Mouse (Mus musculus) adrenal gland, postnatal 25 days (tissue): Measurements from ENCODE around the gene Cngb1. TPM values are rescaled to one million over a fixed set of nuclear protein-coding genes. Genes with fewer than 3 reads are reported as not detected.
A peak's percentile ranks its signal among the peaks of the same experiment; 100 is the strongest.
"Not testable (repeated sequence)": the region's sequence is repeated elsewhere in the genome, so short reads cannot be mapped to it uniquely, and the experiment has no call there.

Experiments
- DNase-seq: peaks from one replicate; pipeline ENCODE4 v3.0.0; 2021; ENCODE audit warnings: mixed read lengths
- total RNA-seq: library from RNA; stranded (reverse); gene quantifications from 2 replicates; pipeline ENCODE4 v1.2.3, GENCODE M21; 2021

The Cngb1 gene
- total RNA-seq, 1 experiment from 2014 or later = 0.52 TPM

DNA sequence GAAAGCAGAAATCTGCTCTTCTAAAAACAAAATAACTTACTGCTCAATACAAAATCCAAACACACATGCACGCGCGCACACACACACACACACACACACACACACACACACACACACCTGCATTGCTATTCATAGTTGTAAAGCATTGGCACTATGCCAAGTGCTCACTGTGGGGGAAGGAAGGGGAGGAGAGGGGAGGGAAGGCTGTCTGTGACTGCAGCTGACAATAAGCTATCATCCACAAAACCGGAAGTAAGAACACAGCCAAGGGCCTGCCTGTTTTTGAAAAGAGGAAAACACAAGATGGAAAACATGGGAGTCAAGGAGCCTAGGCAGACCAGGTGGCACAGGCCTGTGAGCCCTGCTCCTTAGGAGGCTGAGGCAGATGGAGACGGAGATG is 61.2 kb downstream of the Cngb1 start:
- DNase-seq = no peak

GRCm38 (mm10) chr8:95243853-95244252 is 62.5 kb downstream of the Cngb1 start:
- DNase-seq = no peak

- DNase-seq = peak; percentile 51
Observed at GRCm38 (mm10) chr8:95242826-95243571, 63.4 kb downstream of the Cngb1 start.

DNA sequence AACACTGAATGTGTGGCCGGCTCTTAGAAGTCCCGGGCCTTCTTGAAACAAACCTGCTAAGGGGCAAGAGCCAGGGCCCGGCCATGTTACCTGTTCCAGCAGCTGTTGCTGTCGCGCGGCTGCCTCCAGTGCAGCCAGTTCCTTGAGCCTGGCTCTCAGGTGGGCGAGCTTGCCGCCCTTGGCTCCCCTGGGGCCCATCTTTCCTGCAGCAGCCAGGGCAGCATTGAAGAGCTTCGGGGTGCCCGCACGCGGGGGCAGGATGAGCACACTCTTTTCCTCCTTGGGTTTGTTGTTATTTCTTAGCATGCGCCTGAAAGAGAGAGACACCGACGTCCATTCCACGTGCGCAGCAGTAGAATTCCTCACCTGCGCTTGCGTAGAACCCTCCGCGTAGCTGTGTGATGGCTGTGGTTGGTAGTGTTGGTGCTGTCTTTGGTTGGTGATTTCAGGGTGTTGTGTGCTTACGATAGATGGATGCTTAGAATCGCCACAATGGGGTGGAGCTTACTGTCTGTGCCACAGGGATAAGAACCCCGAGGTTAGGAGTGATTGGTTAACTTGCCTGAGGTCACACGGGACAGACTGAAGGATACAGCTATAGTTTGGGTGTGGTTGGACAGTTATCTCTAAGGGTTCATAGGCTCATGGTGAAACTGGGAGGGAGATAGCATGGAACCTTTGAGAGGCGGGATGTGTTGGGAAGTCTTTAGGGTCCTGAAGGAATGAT is 64.1 kb downstream of the Cngb1 start:
- no peak for DNase-seq

DNA sequence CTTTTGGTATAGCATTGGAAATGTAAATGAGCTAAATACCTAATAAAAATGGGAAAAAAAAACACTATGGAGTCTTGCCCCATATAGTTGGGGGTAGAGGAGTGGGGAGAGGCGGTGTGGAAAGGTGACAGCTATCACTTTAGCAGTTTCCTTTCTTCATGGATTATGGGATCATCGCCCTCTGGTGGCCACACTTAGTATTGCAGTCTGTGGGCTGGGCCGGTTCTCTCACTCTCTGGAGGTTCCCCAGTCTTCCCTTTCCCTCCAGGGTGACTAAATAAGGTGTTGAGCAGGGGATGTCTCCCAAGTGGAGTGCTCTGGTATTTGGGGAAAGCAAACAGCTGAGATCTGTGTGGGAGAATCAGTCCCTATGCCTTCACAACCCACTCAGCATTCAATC is 70.7 kb downstream of the Cngb1 start:
- DNase-seq = peak; percentile 80

DNA sequence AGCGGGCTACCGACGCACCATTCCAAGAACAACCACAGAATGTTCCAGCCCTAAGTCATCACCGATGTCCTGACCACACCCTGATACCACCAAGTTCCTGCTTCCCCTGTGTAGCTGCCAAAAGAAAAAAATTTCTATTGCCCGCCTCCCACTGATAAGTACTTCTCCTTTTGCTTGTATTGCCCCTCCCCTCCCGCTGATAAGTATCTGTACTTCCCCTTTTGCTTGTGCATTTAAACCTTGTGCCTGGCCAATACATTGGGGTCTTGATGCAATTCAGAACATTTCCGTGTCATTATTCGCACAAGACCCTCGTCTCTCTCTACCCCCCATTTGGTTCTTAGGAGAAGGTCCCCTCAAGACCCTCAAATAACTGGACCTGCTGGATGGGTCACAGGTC is 76.3 kb downstream of the Cngb1 start:
- DNase-seq = not testable (repeated sequence)

- no peak for DNase-seq
Observed at GRCm38 (mm10) chr8:95227151-95227468, 79.3 kb downstream of the Cngb1 start.

DNA sequence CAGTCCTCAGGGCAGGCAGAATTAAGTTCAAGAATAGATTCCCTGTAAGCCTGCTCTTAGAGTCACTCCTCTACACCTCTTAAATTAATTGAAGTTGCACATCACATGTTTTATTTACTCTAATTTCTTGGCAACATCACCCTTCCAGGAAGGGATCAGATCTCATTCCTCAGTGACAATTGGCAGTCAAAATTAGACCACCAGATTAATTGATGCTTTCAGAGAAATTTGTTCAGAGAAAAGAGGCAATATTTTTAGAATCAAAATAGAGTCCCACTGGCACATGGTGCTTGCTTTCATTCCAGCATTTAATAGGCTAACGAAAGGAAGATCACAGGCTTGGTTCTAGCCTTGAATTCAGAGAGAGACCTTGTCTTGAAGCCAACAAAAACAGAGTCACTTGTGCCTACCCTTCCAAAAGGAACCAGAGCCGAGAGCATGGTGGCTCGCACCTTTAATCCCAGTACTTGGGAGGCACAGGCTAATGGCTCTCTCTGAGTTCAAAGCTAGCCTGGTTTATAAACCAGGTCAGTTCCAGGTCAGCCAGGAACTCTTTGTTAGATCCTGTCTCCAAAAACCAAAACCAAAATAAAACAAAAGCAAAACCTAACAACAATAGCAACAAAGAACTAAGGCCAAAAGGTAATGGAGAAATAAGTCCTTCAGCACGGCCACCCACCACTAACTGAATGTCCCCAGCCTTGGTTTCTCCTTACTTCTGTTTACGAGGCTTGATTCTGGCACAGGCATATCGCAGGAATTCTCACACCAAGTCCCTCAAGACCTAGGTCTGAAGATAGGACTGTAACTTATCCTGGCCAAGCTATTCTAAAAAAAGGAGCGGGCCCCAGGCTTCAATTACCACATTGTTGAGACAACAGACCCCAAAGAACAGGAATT is 79.9 kb downstream of the Cngb1 start:
- no peak for DNase-seq

DNA sequence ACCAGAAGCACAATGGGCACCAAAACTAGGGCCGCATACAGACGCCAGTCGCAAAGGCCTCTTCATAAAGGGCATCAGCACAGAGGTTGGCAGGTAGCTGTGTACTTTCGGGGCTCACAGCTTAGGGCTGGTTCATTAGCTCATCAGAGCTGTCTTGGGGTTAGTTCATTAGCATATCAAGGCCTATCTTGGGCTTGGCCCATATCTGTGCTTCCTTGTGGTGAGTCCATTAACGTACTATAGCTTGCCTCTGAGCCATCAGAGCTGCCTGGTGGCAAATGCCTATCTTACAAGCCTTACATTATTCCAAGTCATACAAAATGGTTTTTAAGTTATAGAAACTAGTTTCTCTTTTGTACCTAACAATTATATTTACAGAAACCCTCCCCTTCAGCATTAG is 82.4 kb downstream of the Cngb1 start:
- DNase-seq = no peak

DNA sequence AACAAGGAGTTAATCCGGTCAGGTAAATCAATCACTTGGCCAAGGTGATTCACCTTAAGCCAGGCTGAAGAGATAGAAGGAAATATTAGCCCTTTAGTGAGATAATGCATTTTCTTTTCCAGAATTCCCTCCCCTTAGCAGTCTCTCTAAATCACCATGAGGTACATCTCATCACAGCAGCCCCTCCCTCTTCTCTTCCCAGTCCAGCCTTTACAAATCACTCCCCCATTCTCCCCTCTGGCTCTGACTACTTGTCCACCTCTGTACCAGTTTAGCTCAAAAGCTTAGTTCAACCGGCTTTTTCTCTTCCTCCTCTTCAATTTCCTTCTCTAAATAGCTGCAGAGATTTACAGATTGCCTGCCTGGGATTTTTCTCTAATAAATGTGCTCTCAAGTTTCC is 85.3 kb downstream of the Cngb1 start:
- no peak for DNase-seq

DNA sequence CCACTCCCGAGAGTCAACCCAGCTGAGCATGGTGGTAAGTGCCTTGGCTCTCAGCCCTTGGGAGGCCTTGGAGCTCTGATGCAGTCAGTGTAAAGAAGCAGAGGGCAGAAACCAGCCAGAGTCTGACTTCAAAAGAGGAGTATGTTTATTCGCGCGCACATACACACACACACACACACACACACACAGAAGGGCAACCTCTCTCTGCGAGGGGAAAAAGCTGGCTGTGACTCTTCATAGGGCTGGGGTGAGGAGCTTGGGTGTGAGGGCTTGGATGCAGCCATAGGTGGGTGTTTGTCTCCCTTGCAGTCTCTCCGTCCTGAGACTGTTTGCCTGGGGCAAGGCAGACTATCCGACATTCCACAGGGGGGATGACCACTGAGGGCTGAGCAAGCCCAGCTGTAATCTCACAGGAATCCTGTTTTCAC is 85.8 kb downstream of the Cngb1 start:
- DNase-seq = no peak

DNA sequence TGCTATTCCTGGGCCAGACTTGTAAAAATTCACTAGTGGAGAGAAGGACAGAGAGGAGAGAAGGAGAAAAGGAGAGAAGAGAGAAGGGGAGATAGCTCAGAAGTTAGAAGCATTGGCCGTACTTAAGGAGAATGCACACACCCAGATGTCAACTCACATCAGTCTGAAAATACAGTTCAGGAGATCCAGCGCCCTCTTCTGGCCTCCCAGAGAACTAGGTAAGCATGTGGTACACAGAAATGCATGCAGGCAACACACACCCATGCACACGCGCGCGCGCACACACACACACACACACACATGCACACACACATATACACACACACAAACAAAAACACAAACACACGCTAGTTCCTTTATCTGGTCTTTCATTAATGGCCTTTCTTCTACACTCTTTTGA is 86.8 kb downstream of the Cngb1 start:
- DNase-seq = no peak

- DNase-seq = no peak
Observed at GRCm38 (mm10) chr8:95215709-95216360, 90.5 kb downstream of the Cngb1 start.

GRCm38 (mm10) chr8:95209924-95210323 is 96.5 kb downstream of the Cngb1 start:
- peak; percentile 56 for DNase-seq

DNA sequence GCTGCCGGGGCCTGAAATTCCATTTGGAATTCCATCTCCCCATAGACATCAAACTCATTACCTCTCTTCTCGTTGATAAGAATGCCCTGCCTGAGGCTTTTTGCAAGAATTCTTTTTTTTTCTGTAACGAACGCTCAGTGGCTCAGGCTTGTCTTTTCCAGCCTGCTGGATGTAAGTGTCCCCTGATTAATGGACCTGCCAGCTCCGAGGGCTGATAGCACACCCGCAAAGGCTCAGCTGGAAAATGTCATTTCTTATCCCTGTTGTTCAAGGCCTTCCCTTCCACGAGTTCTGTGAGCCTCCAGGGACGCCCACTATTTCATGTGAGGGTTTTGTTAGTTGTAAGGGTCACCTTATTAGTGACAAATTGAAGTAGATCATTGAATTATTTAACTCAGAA is 100.4 kb downstream of the Cngb1 start:
- no peak for DNase-seq

DNA sequence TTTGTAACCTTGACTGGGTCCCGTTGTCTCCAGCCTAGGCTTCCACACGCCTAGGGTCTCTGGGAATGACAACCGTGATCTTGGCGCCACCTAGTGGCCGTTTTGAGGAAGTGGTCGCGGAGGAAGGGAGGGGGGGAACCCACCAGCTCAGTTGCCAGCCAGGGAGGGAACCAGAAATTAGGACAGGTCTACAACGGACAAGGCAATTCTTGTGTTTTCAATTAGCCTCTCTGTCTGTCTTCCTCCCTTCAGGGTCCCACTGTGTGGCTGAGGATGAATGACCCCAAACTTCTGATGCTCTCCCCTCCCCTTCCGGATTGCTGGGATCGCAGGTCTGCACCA is 102.4 kb downstream of the Cngb1 start:
- DNase-seq = peak; percentile 74

- DNase-seq = no peak
Observed at GRCm38 (mm10) chr8:95203326-95204038, 102.9 kb downstream of the Cngb1 start.

GRCm38 (mm10) chr8:95202649-95203275 is 103.6 kb downstream of the Cngb1 start, which contains the start of gene Kifc3:
Gene Kifc3, minus strand, starts transcription at chr8:95202812.
- peak; percentile 37 for DNase-seq

- DNase-seq = no peak
Observed at GRCm38 (mm10) chr8:95202056-95202570, 104.3 kb downstream of the Cngb1 start.

DNA sequence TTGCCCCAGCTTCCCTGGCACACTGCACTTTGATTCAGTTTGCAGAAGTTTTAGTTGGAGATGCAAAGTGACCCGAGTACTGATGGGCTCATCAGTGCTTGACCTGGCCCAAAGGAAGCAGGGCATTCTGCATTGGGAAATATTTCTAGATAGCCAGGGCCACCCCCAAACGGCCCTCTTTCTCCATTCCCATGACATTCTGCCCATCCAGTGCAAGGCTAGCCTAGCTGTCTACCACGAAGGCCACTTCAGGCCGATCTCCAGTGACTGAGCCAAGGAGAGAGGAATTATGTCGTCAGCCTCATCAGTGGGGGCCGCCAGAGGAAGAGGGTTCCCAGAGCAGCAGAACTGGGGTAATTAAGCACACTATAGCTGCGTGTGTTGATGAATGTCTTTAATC is 104.9 kb downstream of the Cngb1 start:
- DNase-seq = peak; percentile 50

DNA sequence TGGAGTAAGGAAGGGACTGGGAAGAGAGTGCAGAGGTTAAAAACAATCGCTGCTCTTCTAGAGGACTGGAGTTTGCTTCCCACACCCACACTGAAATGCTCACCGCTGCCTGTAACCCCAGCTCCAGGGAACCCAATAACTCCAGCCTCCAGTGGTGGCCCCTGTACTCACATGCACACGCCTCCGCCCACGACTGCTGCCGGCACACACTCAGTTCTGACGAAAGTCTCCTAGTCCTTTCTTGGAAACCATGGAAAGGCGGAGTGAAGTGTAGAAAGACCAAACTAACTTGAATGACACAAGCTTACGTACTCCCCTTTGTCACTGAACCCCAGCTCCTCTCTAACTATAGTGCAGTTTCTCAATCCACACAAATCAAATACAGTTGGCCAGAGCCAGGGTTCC is 106.4 kb downstream of the Cngb1 start:
- no peak for DNase-seq
